Mouse (Mus musculus) thymus, adult 2 months (tissue): Measurements from ENCODE around the gene 2610528J11Rik. TPM values are rescaled to one million over a fixed set of nuclear protein-coding genes. Genes with fewer than 3 reads are reported as not detected.
A peak's percentile ranks its signal among the peaks of the same experiment; 100 is the strongest.
"Not testable (repeated sequence)": the region's sequence is repeated elsewhere in the genome, so short reads cannot be mapped to it uniquely, and the experiment has no call there.

Experiments used
- DNase-seq: peaks from one replicate; pipeline ENCODE4 v3.0.0; 2021
- H3K27ac ChIP-seq: fragments of 200-500 bp; 2 replicates; pipeline ENCODE4 v1.5.1; 2012; ENCODE audit warnings: low read length, control low read depth; ENCODE audit not compliant: control insufficient read depth, insufficient read depth
- H3K27me3 ChIP-seq: fragments of 200-500 bp; 2 replicates; pipeline ENCODE4 v1.6.1; 2012; ENCODE audit warnings: mild to moderate bottlenecking, low read length, moderate library complexity, mixed read lengths; ENCODE audit not compliant: control insufficient read depth, insufficient read depth
- H3K36me3 ChIP-seq: fragments of 200-500 bp; 2 replicates; pipeline ENCODE4 v1.6.1; 2012; ENCODE audit warnings: mild to moderate bottlenecking, low read length, moderate library complexity; ENCODE audit not compliant: control insufficient read depth, insufficient read depth
- H3K4me1 ChIP-seq: fragments of 200-500 bp; replicated peaks from 2 replicates; pipeline ENCODE4 v1.6.1; 2012; ENCODE audit warnings: low read length; ENCODE audit not compliant: control insufficient read depth, insufficient read depth
- H3K4me3 ChIP-seq: fragments of 200-500 bp; 2 replicates; pipeline ENCODE4 v1.5.1; 2012; ENCODE audit warnings: mild to moderate bottlenecking, low read length, control low read depth, moderate library complexity; ENCODE audit not compliant: control insufficient read depth, insufficient read depth
- CTCF ChIP-seq: fragments of 200-500 bp; IDR thresholded peaks from 2 replicates; pipeline ENCODE4 v1.5.1; 2012; ENCODE audit warnings: mild to moderate bottlenecking, control low read depth, low read length, moderate library complexity, borderline replicate concordance; ENCODE audit not compliant: control insufficient read depth, poor library complexity, insufficient read depth; ENCODE audit errors: extremely low read depth
- POLR2A ChIP-seq: fragments of 200-500 bp; IDR thresholded peaks from 2 replicates; pipeline ENCODE4 v1.6.1; 2012; ENCODE audit warnings: mild to moderate bottlenecking, low read length, control low read depth, moderate library complexity; ENCODE audit not compliant: control insufficient read depth, poor library complexity, insufficient read depth; ENCODE audit errors: extremely low read depth
- WGBS: fragments of 180-500 bp; shearing (Covaris S2); methylation state at CpG from one replicate; pipeline ENCODE4 v1.1.7; 2018; 5-methylcytosine and 5-hydroxymethylcytosine counted together
- polyA plus RNA-seq: library from polyadenylated mRNA; depleted of rRNA; stranded (reverse); fragments of >200 nt; gene quantifications from 2 replicates; pipeline ENCODE4 v1.2.3, GENCODE M21; 2012

Gene 2610528J11Rik
- polyA plus RNA-seq, 1 experiment, result 2.1 TPM

- Histone ChIP-seq H3K27ac (no peak overlapping the region), H3K4me1 (0 out of 2 replicates have a peak, but pooled peaks cover 10% of the 10 kb centered on the region), H3K4me3 (no peak overlapping the region), H3K36me3 (no peaks in the 10 kb centered on the region), H3K27me3 (no peaks in the 10 kb centered on the region)
- TF ChIP-seq POLR2A (no peak), CTCF (no peak)
- DNase-seq, result no peak
- 77% methylated on average over 10 of the region's 10 CpGs for WGBS
These were observed 13.1 kb downstream of the 2610528J11Rik start for GRCm38 (mm10) chr4:118539904-118540303.

- Histone ChIP-seq H3K27ac (no peak overlapping the region), H3K36me3 (no peaks in the 10 kb centered on the region), H3K4me1 (0 out of 2 replicates have a peak, but pooled peaks cover 10% of the 10 kb centered on the region), H3K4me3 (no peak overlapping the region), H3K27me3 (no peaks in the 10 kb centered on the region)
- WGBS, result 79% methylated on average over 9 of the region's 9 CpGs
- TF ChIP-seq CTCF, result no peak
- TF ChIP-seq POLR2A, result no peak
- DNase-seq, result no peak
These were observed 15.8 kb downstream of the 2610528J11Rik start for GRCm38 (mm10) chr4:118542510-118543157.

- WGBS, result 18% methylated on average over 13 of the region's 13 CpGs
- H3K4me3 ChIP-seq, result no peak overlapping the region
- peak; percentile 21 for DNase-seq
- no peaks in the 10 kb centered on the region for H3K36me3 ChIP-seq
- no peaks in the 10 kb centered on the region for H3K27me3 ChIP-seq
- no peak overlapping the region for H3K27ac ChIP-seq
- TF ChIP-seq CTCF, result no peak
- no peak for TF ChIP-seq POLR2A
- H3K4me1 ChIP-seq, result 0 out of 2 replicates have a peak, but pooled peaks cover 10% of the 10 kb centered on the region
These were observed 16.3 kb downstream of the 2610528J11Rik start for GRCm38 (mm10) chr4:118543158-118543530.

GRCm38 (mm10) chr4:118543592-118544260 lies 16.9 kb downstream of the 2610528J11Rik start, which contains the start of gene Tmem125:
Gene Tmem125, minus strand, starts transcription at chr4:118544044.
- Histone ChIP-seq H3K4me3 (no peak within 1 kb of the TSS), H3K27ac (no peak within 1 kb of the TSS), H3K36me3 (no peaks in the 10 kb centered on the region), H3K4me1 (0 out of 2 replicates have a peak, but pooled peaks cover 10% of the 10 kb centered on the region), H3K27me3 (no peaks in the 10 kb centered on the region)
- WGBS, result 10% methylated on average over 24 of the region's 24 CpGs
- TF ChIP-seq CTCF (no peak), POLR2A (no peak)
- DNase-seq, result peak; percentile 51

- H3K4me3 ChIP-seq, result no peak overlapping the region
- no peaks in the 10 kb centered on the region for H3K27me3 ChIP-seq
- H3K4me1 ChIP-seq, result 0 out of 2 replicates have a peak, but pooled peaks cover 10% of the 10 kb centered on the region
- no peaks in the 10 kb centered on the region for H3K36me3 ChIP-seq
- TF ChIP-seq POLR2A, result no peak
- TF ChIP-seq CTCF, result no peak
- no peak for DNase-seq
- no peak overlapping the region for H3K27ac ChIP-seq
- 94% methylated on average over 14 of the region's 14 CpGs for WGBS
These were observed 17.8 kb downstream of the 2610528J11Rik start for GRCm38 (mm10) chr4:118544441-118545127.

- H3K4me1 ChIP-seq, H3K4me3 ChIP-seq, H3K36me3 ChIP-seq, H3K27ac ChIP-seq, H3K27me3 ChIP-seq: not testable (repeated sequence)
- 90% methylated on average over 23 of the region's 23 CpGs for WGBS
- peak; percentile 76 for DNase-seq
These were observed 20.8 kb downstream of the 2610528J11Rik start for GRCm38 (mm10) chr4:118547424-118548129.
